Mouse (Mus musculus) C2C12 (cell line): Measurements from ENCODE around the gene Zfp978.
"Not testable (repeated sequence)": the region's sequence is repeated elsewhere in the genome, so short reads cannot be mapped to it uniquely, and the experiment has no call there.

Experiments used
- CEBPB ChIP-seq: IDR thresholded peaks from one replicate; pipeline ENCODE4 v1.6.1; 2011; ENCODE audit warnings: low read depth, mild to moderate bottlenecking, control low read depth, moderate library complexity
- CTCF ChIP-seq: IDR thresholded peaks from one replicate; pipeline ENCODE4 v1.5.1; 2011; ENCODE audit not compliant: control insufficient read depth, insufficient read depth, insufficient read length
- MAX ChIP-seq: IDR thresholded peaks from one replicate; pipeline ENCODE4 v1.6.1; 2011; ENCODE audit warnings: mild to moderate bottlenecking, control low read depth
- USF1 ChIP-seq: IDR thresholded peaks from one replicate; pipeline ENCODE4 v1.6.1; 2011; ENCODE audit warnings: low read depth, mild to moderate bottlenecking, control low read depth, moderate library complexity

DNA sequence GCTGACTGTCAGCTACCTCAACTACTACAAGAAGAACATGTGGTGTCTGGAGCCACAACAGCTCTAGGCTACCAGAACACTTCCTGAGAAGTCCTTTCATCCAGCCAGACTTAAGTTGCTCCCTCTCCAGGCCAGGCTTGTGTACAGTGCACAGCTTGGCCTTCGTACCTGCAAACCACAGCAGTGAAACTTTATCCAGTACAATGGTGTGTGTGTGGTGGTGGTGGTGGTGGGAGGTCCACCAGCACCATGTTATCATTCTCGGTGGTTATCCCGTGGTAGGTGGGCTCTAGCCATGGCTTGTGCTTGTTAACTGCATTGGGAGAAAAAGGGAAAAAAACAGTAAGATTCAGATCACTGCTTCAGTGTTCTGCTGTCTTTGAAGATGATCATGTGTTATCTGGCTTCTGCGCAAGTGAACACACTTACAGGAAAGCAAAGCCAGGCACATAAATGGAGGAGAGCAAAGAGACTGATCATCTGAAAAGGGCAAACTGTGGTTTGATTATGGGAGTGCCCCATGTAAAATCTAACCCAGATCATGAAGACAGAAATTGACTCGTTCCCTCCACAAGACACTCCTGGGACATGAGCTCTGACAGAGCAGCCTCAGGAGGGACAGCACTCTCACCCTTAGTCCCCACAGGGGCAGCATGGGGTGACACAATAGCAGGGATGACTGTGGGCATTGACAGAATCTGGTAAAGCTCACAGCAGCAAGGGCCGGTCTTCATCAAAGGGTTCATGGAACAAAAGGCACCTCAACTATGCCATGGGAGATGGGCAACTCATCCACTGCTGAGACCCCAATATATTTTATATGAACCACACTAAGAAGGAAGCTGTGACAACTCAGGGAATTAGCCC, 17.8 kb upstream of the Zfp978 start:
- TF ChIP-seq MAX, CTCF, USF1, CEBPB: not testable (repeated sequence)
